Mouse (Mus musculus): ENCODE results near the gene Gm10840. TPM values are rescaled to one million over a fixed set of nuclear protein-coding genes. Genes with fewer than 3 reads are reported as not detected.
A peak's percentile ranks its signal among the peaks of the same experiment; 100 is the strongest.

The Gm10840 gene
- polyA plus RNA-seq, 1 experiment from 2014 or later = 0.67 TPM

DNA sequence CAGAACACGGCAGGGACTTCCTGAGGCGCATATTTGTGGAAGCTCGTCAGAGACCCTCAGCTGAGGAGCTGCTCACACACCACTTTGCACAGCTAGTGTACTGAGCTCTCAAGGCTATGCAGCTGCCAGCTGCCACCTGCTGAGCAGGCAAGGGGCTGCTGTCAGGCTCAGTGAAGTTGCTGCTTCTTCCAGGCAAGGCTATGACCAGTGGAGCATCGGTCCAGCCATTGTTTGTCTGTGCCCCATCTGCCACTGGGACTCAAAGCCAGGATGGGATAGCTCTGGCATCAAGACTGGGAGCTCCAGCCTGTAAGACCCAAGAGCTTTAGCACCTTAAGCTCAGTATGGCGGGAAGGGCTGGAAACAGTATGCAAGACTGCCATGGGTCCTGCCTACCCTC lies 6.6 kb upstream of the Gm10840 start:
- Histone ChIP-seq H3K27ac (0 out of 2 replicates have a peak overlapping the region, but pooled peaks have one; percentile 45), H3K36me3 (peaks cover 100% of the 10 kb centered on the region), H3K4me1 (replicated peaks) (peaks cover 45% of the 10 kb centered on the region), H3K4me3 (no peak overlapping the region), H3K27me3 (ENCODE audit: insufficient read depth, poor library complexity, severe bottlenecking) (no peaks in the 10 kb centered on the region), H3K9me3 (no peaks in the 10 kb centered on the region)
- 78% methylated on average over 5 of the region's 5 CpGs for WGBS
- no peak for DNase-seq (ENCODE audit: low spot score)

DNA sequence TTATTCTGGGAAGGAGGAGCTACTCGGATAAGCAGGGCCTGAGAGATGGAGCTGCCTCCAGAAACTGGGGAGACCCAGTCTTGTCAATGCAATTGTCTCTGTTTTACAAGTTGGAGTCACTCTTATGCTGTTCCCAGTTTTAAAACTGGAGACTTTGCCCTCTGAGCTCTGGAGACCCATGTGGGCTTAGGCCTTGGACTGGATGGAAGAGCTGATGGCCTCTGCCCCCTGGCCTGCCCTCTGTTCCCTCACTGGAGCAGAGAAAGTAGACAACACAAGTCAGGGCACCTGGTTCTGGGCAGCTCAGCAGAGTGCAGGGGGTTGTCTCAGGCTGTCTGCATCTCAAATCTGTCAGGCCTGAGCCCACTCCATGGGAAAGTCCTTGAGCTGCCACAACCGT lies 5.9 kb upstream of the Gm10840 start:
- Histone ChIP-seq H3K4me1 (replicated peaks) (peaks cover 52% of the 10 kb centered on the region), H3K4me3 (no peak overlapping the region), H3K36me3 (peaks cover 96% of the 10 kb centered on the region), H3K9me3 (no peaks in the 10 kb centered on the region), H3K27ac (peak overlapping the region; percentile 45; the same call in 1 of the 2 replicates), H3K27me3 (ENCODE audit: insufficient read depth, poor library complexity, severe bottlenecking) (no peaks in the 10 kb centered on the region)
- WGBS = 76% methylated on average over 2 of the region's 2 CpGs
- DNase-seq (ENCODE audit: low spot score) = no peak

DNA sequence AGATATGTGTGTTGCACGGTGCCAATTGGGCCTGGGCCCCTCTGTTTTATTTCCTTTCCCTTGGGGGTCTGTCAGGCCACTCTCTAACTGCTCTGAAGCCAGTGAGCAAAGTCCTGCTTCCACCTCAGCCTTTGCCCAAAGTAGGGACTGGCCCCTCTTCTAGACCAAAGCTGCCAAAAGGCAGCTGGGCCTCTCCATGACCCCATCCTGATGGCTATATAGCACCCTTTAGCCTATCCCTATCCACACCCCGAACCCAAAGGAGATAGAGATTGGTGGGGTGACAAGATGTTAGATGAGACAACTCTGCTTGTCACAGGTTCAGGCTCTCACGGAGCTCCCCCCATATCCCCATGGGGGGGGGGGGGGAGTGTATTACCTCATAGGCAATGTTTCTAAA lies 4.9 kb upstream of the Gm10840 start:
- Histone ChIP-seq H3K9me3 (no peaks in the 10 kb centered on the region), H3K4me3 (no peak overlapping the region), H3K4me1 (replicated peaks) (peaks cover 57% of the 10 kb centered on the region), H3K27ac (no peak overlapping the region), H3K36me3 (peaks cover 86% of the 10 kb centered on the region), H3K27me3 (ENCODE audit: insufficient read depth, poor library complexity, severe bottlenecking) (no peaks in the 10 kb centered on the region)
- 75% methylated on average over 3 of the region's 3 CpGs for WGBS
- no peak for DNase-seq (ENCODE audit: low spot score)

GRCm38 (mm10) chr11:106156257-106156656 lies 4.4 kb upstream of the Gm10840 start:
- WGBS = 93% methylated on average over 1 of the region's 1 CpGs
- no peaks in the 10 kb centered on the region for H3K27me3 ChIP-seq (ENCODE audit: insufficient read depth, poor library complexity, severe bottlenecking)
- H3K4me3 ChIP-seq = no peak overlapping the region
- DNase-seq (ENCODE audit: low spot score) = no peak
- peaks cover 81% of the 10 kb centered on the region for H3K36me3 ChIP-seq
- peaks cover 62% of the 10 kb centered on the region for H3K4me1 ChIP-seq (replicated peaks)
- H3K9me3 ChIP-seq = no peaks in the 10 kb centered on the region
- H3K27ac ChIP-seq = no peak overlapping the region

GRCm38 (mm10) chr11:106157154-106157553 lies 3.5 kb upstream of the Gm10840 start:
- peaks cover 70% of the 10 kb centered on the region for H3K4me1 ChIP-seq (replicated peaks)
- WGBS = 92% methylated on average over 7 of the region's 7 CpGs

GRCm38 (mm10) chr11:106158081-106158929 lies 2.3 kb upstream of the Gm10840 start:
- Histone ChIP-seq H3K9me3 (no peaks in the 10 kb centered on the region), H3K27ac (peak overlapping the region; percentile 99), H3K36me3 (peaks cover 68% of the 10 kb centered on the region), H3K4me1 (replicated peaks) (peaks cover 72% of the 10 kb centered on the region), H3K27me3 (ENCODE audit: insufficient read depth, poor library complexity, severe bottlenecking) (no peaks in the 10 kb centered on the region), H3K4me3 (peak overlapping the region; percentile 89)
- 66% methylated on average over 14 of the region's 14 CpGs for WGBS
- no peak for DNase-seq (ENCODE audit: low spot score)

More at GRCm38 (mm10) chr11:106157154-106157553, 3.5 kb upstream of the Gm10840 start:
- no peaks in the 10 kb centered on the region for H3K27me3 ChIP-seq (ENCODE audit: insufficient read depth, poor library complexity, severe bottlenecking)
- DNase-seq (ENCODE audit: low spot score) = no peak
- peak overlapping the region; percentile 6; the same call in 1 of the 2 replicates for H3K4me3 ChIP-seq
- peaks cover 72% of the 10 kb centered on the region for H3K36me3 ChIP-seq
- no peaks in the 10 kb centered on the region for H3K9me3 ChIP-seq
- H3K27ac ChIP-seq = 0 out of 2 replicates have a peak overlapping the region, but pooled peaks have one; percentile 12

- peaks cover 68% of the 10 kb centered on the region for H3K36me3 ChIP-seq
Observed at GRCm38 (mm10) chr11:106158930-106159215, 1.8 kb upstream of the Gm10840 start.

DNA sequence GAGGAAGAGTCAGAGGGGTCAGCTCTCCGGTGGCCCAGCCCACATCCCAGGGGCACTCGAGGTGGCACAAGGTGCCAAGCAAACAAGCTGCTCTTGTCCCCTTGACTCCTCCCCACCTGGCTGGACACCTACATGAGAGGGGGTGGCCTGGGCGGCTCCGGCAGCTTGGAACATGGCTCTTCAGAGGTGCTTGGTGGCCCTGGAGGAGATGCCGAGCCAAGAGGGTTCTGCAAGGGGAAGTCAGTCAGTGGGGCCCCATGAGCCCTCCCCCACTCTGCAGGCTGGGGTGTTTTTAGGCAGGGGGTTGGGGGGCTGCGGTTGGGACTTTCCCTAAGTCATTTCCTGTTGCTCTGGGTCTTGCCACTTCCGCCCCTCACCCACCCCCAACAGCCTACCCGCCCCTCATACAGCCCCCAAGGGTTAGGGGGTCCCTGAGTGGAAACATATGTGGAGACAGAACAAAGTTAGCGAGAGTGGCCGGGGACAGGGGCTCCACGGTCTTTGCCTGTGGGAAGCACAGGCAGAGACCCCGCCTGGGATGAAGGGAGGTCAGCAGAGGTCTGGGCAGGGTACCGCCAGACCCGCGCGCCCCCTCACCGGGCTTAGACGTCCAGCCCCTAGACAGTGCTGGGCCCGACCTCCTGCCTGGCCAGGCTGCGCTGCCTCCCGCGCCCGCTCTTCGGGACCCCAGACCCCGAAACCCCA lies 1.3 kb upstream of the Gm10840 start:
- Histone ChIP-seq H3K4me1 (replicated peaks) (peaks cover 64% of the 10 kb centered on the region), H3K27ac (peak overlapping the region; percentile 99), H3K27me3 (ENCODE audit: insufficient read depth, poor library complexity, severe bottlenecking) (no peaks in the 10 kb centered on the region), H3K9me3 (no peaks in the 10 kb centered on the region), H3K36me3 (peaks cover 68% of the 10 kb centered on the region), H3K4me3 (peak overlapping the region; percentile 89)
- peak; percentile 67 for DNase-seq (ENCODE audit: low spot score)
- 2% methylated on average over 25 of the region's 25 CpGs for WGBS

More at GRCm38 (mm10) chr11:106158930-106159215, 1.8 kb upstream of the Gm10840 start:
- H3K4me3 ChIP-seq = peak overlapping the region; percentile 89
- WGBS = 43% methylated on average over 9 of the region's 9 CpGs
- H3K9me3 ChIP-seq = no peaks in the 10 kb centered on the region
- DNase-seq (ENCODE audit: low spot score) = no peak
- peaks cover 69% of the 10 kb centered on the region for H3K4me1 ChIP-seq (replicated peaks)
- no peaks in the 10 kb centered on the region for H3K27me3 ChIP-seq (ENCODE audit: insufficient read depth, poor library complexity, severe bottlenecking)
- H3K27ac ChIP-seq = peak overlapping the region; percentile 99

- peak overlapping the region; percentile 89 for H3K4me3 ChIP-seq
- H3K27ac ChIP-seq = peak overlapping the region; percentile 99
- H3K4me1 ChIP-seq (replicated peaks) = peaks cover 58% of the 10 kb centered on the region
- DNase-seq (ENCODE audit: low spot score) = peak; percentile 85
- H3K36me3 ChIP-seq = peaks cover 68% of the 10 kb centered on the region
- H3K27me3 ChIP-seq (ENCODE audit: insufficient read depth, poor library complexity, severe bottlenecking) = no peaks in the 10 kb centered on the region
- no peaks in the 10 kb centered on the region for H3K9me3 ChIP-seq
- under 1% methylated on average over 101 of the region's 106 CpGs for WGBS
Observed at GRCm38 (mm10) chr11:106159921-106160840, 469 bp upstream of the Gm10840 start.

DNA sequence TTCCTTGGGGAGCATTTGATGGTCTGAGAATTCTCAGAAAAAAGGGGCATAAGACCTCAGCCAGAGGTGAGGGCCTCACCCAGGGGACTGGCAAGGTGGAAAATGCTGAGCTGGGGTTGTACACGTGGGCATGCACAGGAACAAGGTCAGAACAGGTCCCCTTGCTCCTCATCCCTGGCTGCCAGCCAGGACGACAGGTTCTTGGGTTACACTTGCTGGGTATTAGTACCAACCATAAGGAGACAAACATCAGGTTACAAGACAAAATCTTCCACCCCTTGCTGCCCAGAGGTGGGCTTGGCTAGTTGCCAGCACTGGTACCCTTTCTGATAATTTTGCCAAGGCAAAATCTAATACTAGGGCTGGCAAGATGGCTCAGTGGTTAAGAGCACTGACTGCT lies 1.6 kb downstream of the Gm10840 start:
- no peak overlapping the region for H3K27ac ChIP-seq
- DNase-seq (ENCODE audit: low spot score) = no peak
- H3K4me3 ChIP-seq = no peak overlapping the region
- H3K36me3 ChIP-seq = peaks cover 68% of the 10 kb centered on the region
- no peaks in the 10 kb centered on the region for H3K9me3 ChIP-seq
- no peaks in the 10 kb centered on the region for H3K27me3 ChIP-seq (ENCODE audit: insufficient read depth, poor library complexity, severe bottlenecking)
- peaks cover 45% of the 10 kb centered on the region for H3K4me1 ChIP-seq (replicated peaks)
- 92% methylated on average over 2 of the region's 2 CpGs for WGBS

- no peak overlapping the region for H3K4me3 ChIP-seq
- no peak overlapping the region for H3K27ac ChIP-seq
- no peak for DNase-seq (ENCODE audit: low spot score)
- WGBS = 92% methylated on average over 4 of the region's 4 CpGs
- H3K27me3 ChIP-seq (ENCODE audit: insufficient read depth, poor library complexity, severe bottlenecking) = no peaks in the 10 kb centered on the region
- peaks cover 32% of the 10 kb centered on the region for H3K4me1 ChIP-seq (replicated peaks)
- no peaks in the 10 kb centered on the region for H3K9me3 ChIP-seq
- peaks cover 67% of the 10 kb centered on the region for H3K36me3 ChIP-seq
Observed at GRCm38 (mm10) chr11:106163546-106163945, 2.9 kb downstream of the Gm10840 start.

DNA sequence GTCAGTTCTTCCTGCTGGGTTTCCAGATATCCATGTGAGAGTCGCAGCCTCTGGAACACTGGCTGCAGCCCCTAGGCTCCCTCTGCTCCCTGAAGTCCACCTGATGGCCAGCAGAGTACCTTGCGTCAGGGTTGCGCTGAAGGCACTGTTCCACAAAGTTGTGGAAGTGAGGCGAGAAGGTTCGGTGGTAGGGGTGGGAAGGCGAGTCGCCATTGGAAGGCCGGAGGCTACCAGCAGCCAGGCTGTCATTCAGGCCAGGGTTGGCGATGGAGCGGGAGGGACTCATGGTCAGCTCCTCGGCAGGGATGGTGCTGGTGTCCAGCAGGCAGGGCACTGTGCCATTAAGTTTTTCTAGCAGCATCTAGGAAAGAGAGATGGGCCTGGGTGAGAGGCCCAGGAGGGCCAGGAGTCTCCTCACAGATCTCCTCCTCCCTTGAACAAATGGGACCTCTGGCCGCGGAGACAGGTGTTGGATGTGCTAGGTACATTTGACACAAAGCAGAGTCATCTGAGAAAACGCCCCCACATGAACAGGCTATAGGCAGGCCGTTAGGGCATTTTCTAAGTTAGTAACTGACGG lies 4.0 kb downstream of the Gm10840 start:
- Histone ChIP-seq H3K36me3 (peaks cover 64% of the 10 kb centered on the region), H3K4me3 (no peak overlapping the region), H3K4me1 (replicated peaks) (peaks cover 20% of the 10 kb centered on the region), H3K27me3 (ENCODE audit: insufficient read depth, poor library complexity, severe bottlenecking) (no peaks in the 10 kb centered on the region), H3K27ac (no peak overlapping the region), H3K9me3 (no peaks in the 10 kb centered on the region)
- WGBS = 92% methylated on average over 16 of the region's 16 CpGs
- DNase-seq (ENCODE audit: low spot score) = no peak

Data from hindbrain, embryonic 10.5 days (tissue).